Mouse (Mus musculus) hindbrain, embryonic 15.5 days (tissue): ENCODE results near the gene Abcc12. TPM values are rescaled to one million over a fixed set of nuclear protein-coding genes. Genes with fewer than 3 reads are reported as not detected.

ENCODE experiments used
- ATAC-seq: fragments of 200-750 bp; cut with Nextera tagmentation; 2 replicates; pipeline ENCODE4 v1.8.0; 2017; ENCODE audit warnings: low read depth, moderate number of reproducible peaks, moderate TSS enrichment; ENCODE audit not compliant: low FRiP score
- H3K27ac ChIP-seq: fragments of 300-500 bp; sonication (generic); replicated peaks from 2 replicates; pipeline ENCODE4 v1.5.1; 2015; ENCODE audit warnings: mild to moderate bottlenecking, inconsistent platforms
- H3K27me3 ChIP-seq: fragments of 300-500 bp; sonication (generic); 2 replicates; pipeline ENCODE4 v1.6.1; 2015; ENCODE audit warnings: control low read depth, inconsistent platforms
- H3K36me3 ChIP-seq: fragments of 300-500 bp; sonication (generic); 2 replicates; pipeline ENCODE4 v1.6.1; 2015; ENCODE audit warnings: control low read depth, inconsistent platforms
- H3K4me1 ChIP-seq: fragments of 300-500 bp; sonication (generic); replicated peaks from 2 replicates; pipeline ENCODE4 v1.6.1; 2015; ENCODE audit warnings: control low read depth, inconsistent platforms
- H3K4me2 ChIP-seq: fragments of 300-500 bp; sonication (generic); 2 replicates; pipeline ENCODE4 v1.6.1; 2015; ENCODE audit warnings: moderate library complexity, mild to moderate bottlenecking, inconsistent platforms
- H3K4me3 ChIP-seq: fragments of 300-500 bp; sonication (generic); 2 replicates; pipeline ENCODE4 v1.5.1; 2015; ENCODE audit warnings: mild to moderate bottlenecking, inconsistent platforms
- H3K9ac ChIP-seq: fragments of 300-500 bp; sonication (generic); 2 replicates; pipeline ENCODE4 v1.6.1; 2015; ENCODE audit warnings: inconsistent platforms
- H3K9me3 ChIP-seq: fragments of 300-500 bp; sonication (generic); 2 replicates; pipeline ENCODE4 v1.6.1; 2016; ENCODE audit warnings: control low read depth, inconsistent platforms
- WGBS: fragments of 180-500 bp; shearing (Covaris S2); methylation state at CpG from one replicate; pipeline ENCODE4 v1.1.7; 2015; 5-methylcytosine and 5-hydroxymethylcytosine counted together
- microRNA-seq: library from miRNA; unstranded; fragments of <30 nt; microRNA quantifications from one replicate; pipeline ENCODE4, GENCODE M21; 2016
- polyA plus RNA-seq: library from polyadenylated mRNA; unstranded; fragments of >200 nt; fragmentation: Nextera tagmentation; extraction: Ambion mirVana; gene quantifications from 2 replicates; pipeline ENCODE4 v1.2.1, GENCODE M21; 2015

Abcc12 gene
- polyA plus RNA-seq, 1 experiment from 2014 or later: 0.23 TPM

- peaks cover 18% of the 10 kb centered on the region for H3K4me1 ChIP-seq
- 61% methylated on average over 2 of the region's 2 CpGs for WGBS
- no peaks in the 10 kb centered on the region for H3K9me3 ChIP-seq
- no peaks in the 10 kb centered on the region for H3K27me3 ChIP-seq
- H3K36me3 ChIP-seq: no peaks in the 10 kb centered on the region
- ATAC-seq: no peak
- no peak overlapping the region for H3K4me3 ChIP-seq
- H3K9ac ChIP-seq: no peak overlapping the region
- H3K27ac ChIP-seq: no peak overlapping the region
- no peak overlapping the region for H3K4me2 ChIP-seq
These were observed 136.7 kb downstream of the Abcc12 start for GRCm38 (mm10) chr8:86443744-86444143.

DNA sequence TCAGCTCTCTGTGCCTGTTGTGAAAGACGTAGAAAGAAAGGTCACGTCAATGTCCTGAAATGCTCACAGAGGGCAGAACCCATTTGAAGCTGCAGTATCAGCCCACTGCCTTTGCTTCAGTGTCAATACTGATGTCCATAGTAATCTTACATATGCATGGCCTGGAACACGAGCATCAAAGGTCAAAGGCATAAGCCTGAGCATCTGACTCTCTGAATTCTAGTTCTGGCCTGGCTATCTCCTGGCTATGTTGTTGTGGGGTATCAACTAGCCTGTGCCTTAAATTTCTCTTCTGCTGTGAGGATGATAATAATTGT lies 141.5 kb downstream of the Abcc12 start:
- Histone ChIP-seq H3K36me3 (no peaks in the 10 kb centered on the region), H3K4me1 (peaks cover 37% of the 10 kb centered on the region), H3K27me3 (no peaks in the 10 kb centered on the region), H3K4me2 (0 out of 2 replicates have a peak overlapping the region, but pooled peaks have one; percentile 10), H3K27ac (peak overlapping the region; percentile 89), H3K9me3 (no peaks in the 10 kb centered on the region), H3K4me3 (no peak overlapping the region), H3K9ac (no peak overlapping the region)
- WGBS: 9% methylated on average over 3 of the region's 3 CpGs
- no peak; the same call in 1 of the 2 replicates for ATAC-seq

GRCm38 (mm10) chr8:86438133-86438982 lies 142.1 kb downstream of the Abcc12 start:
- peak; percentile 98 for ATAC-seq
- H3K27ac ChIP-seq: peak overlapping the region; percentile 89
- no peaks in the 10 kb centered on the region for H3K27me3 ChIP-seq
- H3K4me1 ChIP-seq: peaks cover 32% of the 10 kb centered on the region
- 31% methylated on average over 5 of the region's 5 CpGs for WGBS
- no peaks in the 10 kb centered on the region for H3K9me3 ChIP-seq
- no peak overlapping the region for H3K9ac ChIP-seq
- no peak overlapping the region for H3K4me3 ChIP-seq
- H3K36me3 ChIP-seq: no peaks in the 10 kb centered on the region
- 0 out of 2 replicates have a peak overlapping the region, but pooled peaks have one; percentile 10 for H3K4me2 ChIP-seq

GRCm38 (mm10) chr8:86437418-86437817 lies 143.1 kb downstream of the Abcc12 start:
- no peak overlapping the region for H3K4me3 ChIP-seq
- peaks cover 30% of the 10 kb centered on the region for H3K4me1 ChIP-seq
- no peak overlapping the region for H3K4me2 ChIP-seq
- 71% methylated on average over 1 of the region's 1 CpGs for WGBS
- no peaks in the 10 kb centered on the region for H3K9me3 ChIP-seq
- no peaks in the 10 kb centered on the region for H3K36me3 ChIP-seq
- H3K9ac ChIP-seq: no peak overlapping the region
- peak overlapping the region; percentile 89 for H3K27ac ChIP-seq
- ATAC-seq: no peak; the same call in 1 of the 2 replicates
- H3K27me3 ChIP-seq: no peaks in the 10 kb centered on the region

Small RNA genes lying within 50 kb of the gene (microRNA-seq; reads per million reads assigned to microRNA genes)
- gene Gm44348: not detected

Other genes starting within 250 kb of the Abcc12 start
- 83.5 and 88.9 TPM in 2 replicates for gene Lonp2, start 43.4 kb upstream of the Abcc12 start, polyA plus RNA-seq
- gene Gm10638, start 165.0 kb upstream of the Abcc12 start, polyA plus RNA-seq: 6.0 and 7.2 TPM in 2 replicates
- gene Siah1a, start 165.2 kb upstream of the Abcc12 start, polyA plus RNA-seq: 69.3 and 74.0 TPM in 2 replicates